Mouse (Mus musculus): ENCODE data around the gene Ranbp3. TPM values are rescaled to one million over a fixed set of nuclear protein-coding genes. Genes with fewer than 3 reads are reported as not detected.

Ranbp3 gene
- total and polyA plus RNA-seq, 3 experiments, result 54.7 to 142 (median 70.5) TPM

GRCm38 (mm10) chr17:56684649-56685048 lies 11.6 kb downstream of the Ranbp3 start:
- Histone ChIP-seq H3K4me1 (ENCODE audit: insufficient read depth, low read depth, low read length) (peaks cover 96% of the 10 kb centered on the region), H3K9me3 (replicated peaks) (no peaks in the 10 kb centered on the region), H3K36me3 (replicated peaks) (peaks cover 93% of the 10 kb centered on the region), H3K4me3 (ENCODE audit: low read depth, low read length) (no peak overlapping the region; the same call in 1 of the 2 replicates), H3K27me3 (ENCODE audit: insufficient read depth, low read length) (no peaks in the 10 kb centered on the region)
- ATAC-seq (ENCODE audit: extremely low read depth, insufficient number of reproducible peaks, low FRiP score, poor library complexity, severe bottlenecking), result no peak
- no peak for DNase-seq (ENCODE audit: low spot score)
- no peak for TF ChIP-seq GATA2 (IDR thresholded peaks at IDR 0.05; ENCODE audit: borderline replicate concordance, low read depth, low read length)
- TF ChIP-seq GATA1 (IDR thresholded peaks at IDR 0.05; ENCODE audit: borderline replicate concordance, low read length), result no peak
- no peak for TF ChIP-seq POLR2AphosphoS5 (IDR thresholded peaks at IDR 0.05; ENCODE audit: insufficient replicate concordance, low read depth, low read length)
- no peak for TF ChIP-seq TAL1 (conservative IDR thresholded peaks at IDR 0.05; ENCODE audit: low read depth, low read length)
- TF ChIP-seq CTCF (IDR thresholded peaks at IDR 0.05; ENCODE audit: low read depth, low read length), result no peak

GRCm38 (mm10) chr17:56686801-56687200 lies 13.7 kb downstream of the Ranbp3 start:
- Histone ChIP-seq H3K27me3 (ENCODE audit: insufficient read depth, low read length) (no peaks in the 10 kb centered on the region), H3K4me3 (ENCODE audit: low read depth, low read length) (peak overlapping the region; percentile 49; the same call in 1 of the 2 replicates), H3K4me1 (ENCODE audit: insufficient read depth, low read depth, low read length) (peaks cover 96% of the 10 kb centered on the region), H3K9me3 (replicated peaks) (no peaks in the 10 kb centered on the region), H3K36me3 (replicated peaks) (peaks cover 92% of the 10 kb centered on the region)
- TF ChIP-seq TAL1 (conservative IDR thresholded peaks at IDR 0.05; ENCODE audit: low read depth, low read length) (no peak), POLR2AphosphoS5 (IDR thresholded peaks at IDR 0.05; ENCODE audit: insufficient replicate concordance, low read depth, low read length) (no peak), GATA1 (IDR thresholded peaks at IDR 0.05; ENCODE audit: borderline replicate concordance, low read length) (no peak), GATA2 (IDR thresholded peaks at IDR 0.05; ENCODE audit: borderline replicate concordance, low read depth, low read length) (no peak)
- ATAC-seq (ENCODE audit: extremely low read depth, insufficient number of reproducible peaks, low FRiP score, poor library complexity, severe bottlenecking), result no peak
- DNase-seq (ENCODE audit: low spot score), result no peak

GRCm38 (mm10) chr17:56688045-56688444 lies 15.0 kb downstream of the Ranbp3 start:
- Histone ChIP-seq H3K9me3 (replicated peaks) (no peaks in the 10 kb centered on the region), H3K4me1 (ENCODE audit: insufficient read depth, low read depth, low read length) (peaks cover 96% of the 10 kb centered on the region), H3K4me3 (ENCODE audit: low read depth, low read length) (peak overlapping the region; percentile 27; the same call in 1 of the 2 replicates), H3K36me3 (replicated peaks) (peaks cover 92% of the 10 kb centered on the region), H3K27me3 (ENCODE audit: insufficient read depth, low read length) (no peaks in the 10 kb centered on the region)
- peak; percentile 82 for DNase-seq (ENCODE audit: low spot score)
- TF ChIP-seq GATA1 (IDR thresholded peaks at IDR 0.05; ENCODE audit: borderline replicate concordance, low read length) (no peak), TAL1 (conservative IDR thresholded peaks at IDR 0.05; ENCODE audit: low read depth, low read length) (peak; percentile 99), CTCF (IDR thresholded peaks at IDR 0.05; ENCODE audit: low read depth, low read length) (no peak)
- ATAC-seq (ENCODE audit: extremely low read depth, insufficient number of reproducible peaks, low FRiP score, poor library complexity, severe bottlenecking), result peak; percentile 91

- Histone ChIP-seq H3K27me3 (ENCODE audit: insufficient read depth, low read length) (no peaks in the 10 kb centered on the region), H3K4me1 (ENCODE audit: insufficient read depth, low read depth, low read length) (peaks cover 96% of the 10 kb centered on the region), H3K9me3 (replicated peaks) (no peaks in the 10 kb centered on the region), H3K4me3 (ENCODE audit: low read depth, low read length) (peak overlapping the region; percentile 56; the same call in 1 of the 2 replicates), H3K36me3 (replicated peaks) (peaks cover 92% of the 10 kb centered on the region)
- no peak for ATAC-seq (ENCODE audit: extremely low read depth, insufficient number of reproducible peaks, low FRiP score, poor library complexity, severe bottlenecking)
- no peak for TF ChIP-seq CTCF (IDR thresholded peaks at IDR 0.05; ENCODE audit: low read depth, low read length)
- no peak for DNase-seq (ENCODE audit: low spot score)
Measured at GRCm38 (mm10) chr17:56688689-56689088, 15.6 kb downstream of the Ranbp3 start.

GRCm38 (mm10) chr17:56693395-56693794 lies 20.3 kb downstream of the Ranbp3 start:
- no peaks in the 10 kb centered on the region for H3K27me3 ChIP-seq (ENCODE audit: insufficient read depth, low read length)
- peaks cover 98% of the 10 kb centered on the region for H3K36me3 ChIP-seq (replicated peaks)
- no peak for ATAC-seq (ENCODE audit: extremely low read depth, insufficient number of reproducible peaks, low FRiP score, poor library complexity, severe bottlenecking)
- TF ChIP-seq GATA2 (IDR thresholded peaks at IDR 0.05; ENCODE audit: borderline replicate concordance, low read depth, low read length) (no peak), GATA1 (IDR thresholded peaks at IDR 0.05; ENCODE audit: borderline replicate concordance, low read length) (no peak)
- DNase-seq (ENCODE audit: low spot score), result no peak
- H3K4me3 ChIP-seq (ENCODE audit: low read depth, low read length), result no peak overlapping the region
- H3K9me3 ChIP-seq (replicated peaks), result no peaks in the 10 kb centered on the region
- H3K4me1 ChIP-seq (ENCODE audit: insufficient read depth, low read depth, low read length), result peaks cover 66% of the 10 kb centered on the region

- DNase-seq (ENCODE audit: low spot score) (peak; percentile 43), ATAC-seq (ENCODE audit: extremely low read depth, insufficient number of reproducible peaks, low FRiP score, poor library complexity, severe bottlenecking) (no peak)
- Histone ChIP-seq H3K9me3 (replicated peaks) (no peaks in the 10 kb centered on the region), H3K4me3 (ENCODE audit: low read depth, low read length) (no peak overlapping the region), H3K36me3 (replicated peaks) (peaks cover 99% of the 10 kb centered on the region), H3K27me3 (ENCODE audit: insufficient read depth, low read length) (no peaks in the 10 kb centered on the region), H3K4me1 (ENCODE audit: insufficient read depth, low read depth, low read length) (peaks cover 61% of the 10 kb centered on the region)
- no peak for TF ChIP-seq TAL1 (conservative IDR thresholded peaks at IDR 0.05; ENCODE audit: low read depth, low read length)
- no peak for TF ChIP-seq GATA2 (IDR thresholded peaks at IDR 0.05; ENCODE audit: borderline replicate concordance, low read depth, low read length)
- TF ChIP-seq CTCF (IDR thresholded peaks at IDR 0.05; ENCODE audit: low read depth, low read length), result no peak
- no peak for TF ChIP-seq GATA1 (IDR thresholded peaks at IDR 0.05; ENCODE audit: borderline replicate concordance, low read length)
- no peak for TF ChIP-seq POLR2AphosphoS5 (IDR thresholded peaks at IDR 0.05; ENCODE audit: insufficient replicate concordance, low read depth, low read length)
Measured at GRCm38 (mm10) chr17:56693851-56694310, 20.8 kb downstream of the Ranbp3 start.

- no peaks in the 10 kb centered on the region for H3K27me3 ChIP-seq (ENCODE audit: insufficient read depth, low read length)
- peaks cover 9% of the 10 kb centered on the region; the same call in 1 of the 2 replicates for H3K4me1 ChIP-seq (ENCODE audit: insufficient read depth, low read depth, low read length)
- ATAC-seq (ENCODE audit: extremely low read depth, insufficient number of reproducible peaks, low FRiP score, poor library complexity, severe bottlenecking) (no peak), DNase-seq (ENCODE audit: low spot score) (no peak)
- H3K9me3 ChIP-seq (replicated peaks), result no peaks in the 10 kb centered on the region
- no peak overlapping the region for H3K4me3 ChIP-seq (ENCODE audit: low read depth, low read length)
- TF ChIP-seq CTCF (IDR thresholded peaks at IDR 0.05; ENCODE audit: low read depth, low read length) (no peak), POLR2AphosphoS5 (IDR thresholded peaks at IDR 0.05; ENCODE audit: insufficient replicate concordance, low read depth, low read length) (no peak), GATA1 (IDR thresholded peaks at IDR 0.05; ENCODE audit: borderline replicate concordance, low read length) (no peak), GATA2 (IDR thresholded peaks at IDR 0.05; ENCODE audit: borderline replicate concordance, low read depth, low read length) (no peak)
- H3K36me3 ChIP-seq (replicated peaks), result peaks cover 98% of the 10 kb centered on the region
Measured at GRCm38 (mm10) chr17:56700451-56700850, 27.4 kb downstream of the Ranbp3 start.

Measured in G1E (cell line).